Mouse (Mus musculus) spleen, adult 2 months (tissue): ENCODE data around the gene Supt7l. TPM values are rescaled to one million over a fixed set of nuclear protein-coding genes. Genes with fewer than 3 reads are reported as not detected.

ENCODE experiments used
- DNase-seq, 2 experiments: peaks; one replicate each; pipeline versions ENCODE4 v3.0.0 to v3.0.0-alpha.2; 2012 to 2021; ENCODE audit warnings: low spot score in 2 of 2, low read depth in 1 of 2
- H3K27ac ChIP-seq: fragments of 200-500 bp; 2 replicates; pipeline ENCODE4 v1.5.1; 2012; ENCODE audit warnings: low read length, inconsistent platforms; ENCODE audit not compliant: insufficient read depth
- H3K27me3 ChIP-seq: fragments of 200-500 bp; 2 replicates; pipeline ENCODE4 v1.6.1; 2012; ENCODE audit warnings: mild to moderate bottlenecking, moderate library complexity, low read length, inconsistent platforms; ENCODE audit not compliant: control insufficient read depth, insufficient read depth
- H3K36me3 ChIP-seq: fragments of 200-500 bp; 2 replicates; pipeline ENCODE4 v1.6.1; 2012; ENCODE audit warnings: mild to moderate bottlenecking, low read length, inconsistent platforms; ENCODE audit not compliant: control insufficient read depth, insufficient read depth
- H3K4me1 ChIP-seq: fragments of 200-500 bp; 2 replicates; pipeline ENCODE4 v1.6.1; 2011; ENCODE audit warnings: inconsistent platforms; ENCODE audit not compliant: control insufficient read depth, insufficient read depth, insufficient read length
- H3K4me3 ChIP-seq: fragments of 200-500 bp; 2 replicates; pipeline ENCODE4 v1.5.1; 2011; ENCODE audit warnings: mild to moderate bottlenecking, inconsistent platforms; ENCODE audit not compliant: insufficient read depth, insufficient read length; ENCODE audit errors: extremely low read depth
- CTCF ChIP-seq: fragments of 200-500 bp; IDR thresholded peaks from 2 replicates; pipeline ENCODE4 v1.5.1; 2011; ENCODE audit warnings: mild to moderate bottlenecking, inconsistent platforms; ENCODE audit not compliant: insufficient read depth, insufficient read length, insufficient replicate concordance; ENCODE audit errors: extremely low read depth
- POLR2A ChIP-seq: fragments of 200-500 bp; IDR thresholded peaks from 2 replicates; pipeline ENCODE4 v1.6.1; 2011; ENCODE audit warnings: low read depth, low read length, inconsistent platforms
- WGBS: fragments of 180-500 bp; shearing (Covaris S2); methylation state at CpG from one replicate; pipeline ENCODE4 v1.1.7; 2018; 5-methylcytosine and 5-hydroxymethylcytosine counted together
- polyA plus RNA-seq: library from polyadenylated mRNA; depleted of rRNA; stranded (reverse); fragments of >200 nt; gene quantifications from 2 replicates; pipeline ENCODE4 v1.2.3, GENCODE M21; 2012

The Supt7l gene
- polyA plus RNA-seq, 1 experiment = 6.1 TPM

GRCm38 (mm10) chr5:31527117-31527680 is 408 bp downstream of the Supt7l start:
- H3K4me3 ChIP-seq = peak overlapping the region; percentile 83
- 3% methylated on average over 40 of the region's 40 CpGs for WGBS
- H3K27me3 ChIP-seq = no peaks in the 10 kb centered on the region
- peaks cover 18% of the 10 kb centered on the region for H3K36me3 ChIP-seq
- no peak for DNase-seq
- H3K27ac ChIP-seq = peak overlapping the region; percentile 31; the same call in 1 of the 2 replicates
- peaks cover 5% of the 10 kb centered on the region; the same call in 1 of the 2 replicates for H3K4me1 ChIP-seq
- no peak for TF ChIP-seq CTCF
- TF ChIP-seq POLR2A = no peak

GRCm38 (mm10) chr5:31526354-31527116 is 1.1 kb downstream of the Supt7l start, which contains the start of gene Slc4a1ap:
Slc4a1ap (plus strand) TSS chr5:31526995.
- TF ChIP-seq CTCF (no peak), POLR2A (peak; percentile 47; the same call in 1 of the 2 replicates)
- no peaks in the 10 kb centered on the region for H3K27me3 ChIP-seq
- under 1% methylated on average over 28 of the region's 28 CpGs for WGBS
- DNase-seq = peak; percentile 59 to 85
- peaks cover 5% of the 10 kb centered on the region; the same call in 1 of the 2 replicates for H3K4me1 ChIP-seq
- H3K4me3 ChIP-seq = peak within 1 kb of the TSS; percentile 83
- H3K36me3 ChIP-seq = peaks cover 12% of the 10 kb centered on the region
- peak within 1 kb of the TSS; percentile 75 for H3K27ac ChIP-seq

- H3K27me3 ChIP-seq = no peaks in the 10 kb centered on the region
- H3K36me3 ChIP-seq = peaks cover 29% of the 10 kb centered on the region
- no peak for TF ChIP-seq CTCF
- TF ChIP-seq POLR2A = no peak
- no peak overlapping the region for H3K27ac ChIP-seq
- no peak for DNase-seq
- whole genome bisulfite sequencing = 73% methylated on average over 6 of the region's 6 CpGs
- no peaks in the 10 kb centered on the region for H3K4me1 ChIP-seq
- H3K4me3 ChIP-seq = no peak overlapping the region
Measured at GRCm38 (mm10) chr5:31520556-31520955, 7.1 kb downstream of the Supt7l start.

GRCm38 (mm10) chr5:31512481-31512880 is 15.1 kb downstream of the Supt7l start:
- WGBS = 27% methylated on average over 1 of the region's 1 CpGs
- Histone ChIP-seq H3K27me3 (no peaks in the 10 kb centered on the region), H3K4me3 (no peak overlapping the region), H3K27ac (no peak overlapping the region), H3K36me3 (peaks cover 28% of the 10 kb centered on the region), H3K4me1 (no peaks in the 10 kb centered on the region)
- TF ChIP-seq POLR2A (no peak), CTCF (no peak)
- DNase-seq = no peak

GRCm38 (mm10) chr5:31504843-31505242 is 22.8 kb downstream of the Supt7l start:
- WGBS = 93% methylated on average over 10 of the region's 10 CpGs
- DNase-seq = no peak
- TF ChIP-seq CTCF (no peak), POLR2A (no peak)
- no peaks in the 10 kb centered on the region for H3K4me1 ChIP-seq
- H3K27ac ChIP-seq = no peak overlapping the region
- H3K27me3 ChIP-seq = no peaks in the 10 kb centered on the region
- H3K36me3 ChIP-seq = peaks cover 37% of the 10 kb centered on the region
- no peak overlapping the region for H3K4me3 ChIP-seq

- Histone ChIP-seq H3K27me3 (no peaks in the 10 kb centered on the region), H3K27ac (no peak within 1 kb of the TSS)
- WGBS = under 1% methylated on average over 49 of the region's 49 CpGs
Measured at GRCm38 (mm10) chr5:31494513-31495297, 32.9 kb downstream of the Supt7l start, which contains the start of gene Gpn1. Gpn1 (plus strand) TSS chr5:31494741.

More at GRCm38 (mm10) chr5:31494513-31495297, 32.9 kb downstream of the Supt7l start, which contains the start of gene Gpn1:
- peak; percentile 73 to 86 for DNase-seq
- no peak for TF ChIP-seq CTCF
- H3K4me3 ChIP-seq = peak within 1 kb of the TSS; percentile 79
- peaks cover 4% of the 10 kb centered on the region for H3K36me3 ChIP-seq
- H3K4me1 ChIP-seq = peaks cover 4% of the 10 kb centered on the region; the same call in 1 of the 2 replicates
